Mouse (Mus musculus) midbrain, embryonic 11.5 days (tissue): Measurements from ENCODE around the gene Bhmt. TPM values are rescaled to one million over a fixed set of nuclear protein-coding genes. Genes with fewer than 3 reads are reported as not detected.

Source experiments
- ATAC-seq: fragments of 200-750 bp; cut with Nextera tagmentation; 2 replicates; pipeline ENCODE4 v1.8.0; 2017; ENCODE audit warnings: moderate TSS enrichment, moderate library complexity; ENCODE audit not compliant: low FRiP score
- DNase-seq: peaks from one replicate; pipeline ENCODE4 v3.0.0; 2015; ENCODE audit warnings: low spot score; ENCODE audit errors: missing footprints
- H3K27ac ChIP-seq: fragments of 300-500 bp; sonication (generic); 2 replicates; pipeline ENCODE4 v1.5.1; 2014; ENCODE audit warnings: low read depth, low read length
- H3K27me3 ChIP-seq: fragments of 300-500 bp; sonication (generic); 2 replicates; pipeline ENCODE4 v1.6.1; 2014; ENCODE audit warnings: mild to moderate bottlenecking, low read length, moderate library complexity, mixed read lengths; ENCODE audit not compliant: control insufficient read depth, insufficient read depth
- H3K36me3 ChIP-seq: fragments of 300-500 bp; sonication (generic); 2 replicates; pipeline ENCODE4 v1.6.1; 2014; ENCODE audit warnings: mild to moderate bottlenecking, low read length, moderate library complexity, mixed read lengths; ENCODE audit not compliant: control insufficient read depth, insufficient read depth
- H3K4me1 ChIP-seq: fragments of 300-500 bp; sonication (generic); 2 replicates; pipeline ENCODE4 v1.6.1; 2014; ENCODE audit warnings: low read length; ENCODE audit not compliant: control insufficient read depth, insufficient read depth
- H3K4me2 ChIP-seq: fragments of 300-500 bp; sonication (generic); 2 replicates; pipeline ENCODE4 v1.6.1; 2014; ENCODE audit warnings: mild to moderate bottlenecking, moderate library complexity
- H3K4me3 ChIP-seq: fragments of 300-500 bp; sonication (generic); 2 replicates; pipeline ENCODE4 v1.5.1; 2014; ENCODE audit warnings: low read depth, low read length
- H3K9ac ChIP-seq: fragments of 300-500 bp; sonication (generic); 2 replicates; pipeline ENCODE4 v1.6.1; 2014; ENCODE audit warnings: low read length
- H3K9me3 ChIP-seq: fragments of 300-500 bp; sonication (generic); 2 replicates; pipeline ENCODE4 v1.6.1; 2016; ENCODE audit warnings: low read length; ENCODE audit not compliant: control insufficient read depth
- WGBS: fragments of 180-500 bp; shearing (Covaris S2); extraction: QIAGEN DNeasy Blood & Tissue Kit; methylation state at CpG from one replicate; pipeline ENCODE4 v1.1.7; 2014; 5-methylcytosine and 5-hydroxymethylcytosine counted together
- polyA plus RNA-seq: library from polyadenylated mRNA; unstranded; fragments of >200 nt; fragmentation: Nextera tagmentation; extraction: Ambion mirVana; gene quantifications from 2 replicates; pipeline ENCODE4 v1.2.1, GENCODE M21; 2014

The Bhmt gene
- polyA plus RNA-seq: 0.10 TPM in 1 of 2 replicates, not detected in the other

- Histone ChIP-seq H3K27ac (no peak within 1 kb of the TSS), H3K9me3 (no peaks in the 10 kb centered on the region), H3K4me3 (no peak within 1 kb of the TSS), H3K9ac (no peak within 1 kb of the TSS), H3K4me1 (no peaks in the 10 kb centered on the region), H3K36me3 (no peaks in the 10 kb centered on the region), H3K27me3 (no peaks in the 10 kb centered on the region), H3K4me2 (no peak within 1 kb of the TSS)
- no peak for ATAC-seq
- DNase-seq: no peak
- 71% methylated on average over 19 of the region's 19 CpGs for WGBS
These were observed at the start of gene Bhmt for GRCm38 (mm10) chr13:93637282-93638245. Gene Bhmt (minus strand): TSS chr13:93637961.

DNA sequence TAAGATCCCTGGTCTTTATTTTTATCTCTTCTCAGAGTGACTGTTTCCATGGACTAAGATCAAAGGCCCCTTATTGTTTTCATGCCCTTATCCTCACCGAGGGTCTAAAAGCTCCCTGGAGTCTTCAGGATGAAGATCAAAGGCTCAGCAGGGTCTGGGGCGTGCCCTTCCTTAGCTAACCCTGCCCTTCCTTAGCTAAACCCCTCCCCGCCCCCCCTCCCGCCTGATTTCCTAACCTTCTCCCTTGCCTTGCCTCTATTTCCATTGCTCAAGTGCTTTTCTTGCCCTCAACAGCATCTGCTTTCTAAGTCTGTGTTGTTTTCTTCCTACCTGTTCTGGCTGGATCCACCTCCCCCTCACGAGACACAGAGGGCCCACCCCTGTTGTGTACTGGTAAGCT, 49.6 kb upstream of the Bhmt start:
- H3K36me3 ChIP-seq: no peaks in the 10 kb centered on the region
- ATAC-seq: peak; percentile 54; the same call in 1 of the 2 replicates
- 3% methylated on average over 5 of the region's 5 CpGs for WGBS

GRCm38 (mm10) chr13:93685226-93685625, 47.5 kb upstream of the Bhmt start:
- Histone ChIP-seq H3K4me2 (no peak overlapping the region), H3K36me3 (no peaks in the 10 kb centered on the region), H3K9me3 (no peaks in the 10 kb centered on the region), H3K9ac (no peak overlapping the region), H3K27me3 (no peaks in the 10 kb centered on the region), H3K4me3 (no peak overlapping the region), H3K27ac (no peak overlapping the region), H3K4me1 (peaks cover 3% of the 10 kb centered on the region)
- no peak for ATAC-seq
- WGBS: 71% methylated on average over 4 of the region's 4 CpGs
- DNase-seq: no peak

More for the DNA sequence above, 49.6 kb upstream of the Bhmt start:
- DNase-seq: peak; percentile 76
- Histone ChIP-seq H3K27ac (no peak overlapping the region), H3K9me3 (no peaks in the 10 kb centered on the region), H3K4me3 (no peak overlapping the region), H3K27me3 (no peaks in the 10 kb centered on the region), H3K9ac (no peak overlapping the region), H3K4me2 (no peak overlapping the region), H3K4me1 (peaks cover 3% of the 10 kb centered on the region)

DNA sequence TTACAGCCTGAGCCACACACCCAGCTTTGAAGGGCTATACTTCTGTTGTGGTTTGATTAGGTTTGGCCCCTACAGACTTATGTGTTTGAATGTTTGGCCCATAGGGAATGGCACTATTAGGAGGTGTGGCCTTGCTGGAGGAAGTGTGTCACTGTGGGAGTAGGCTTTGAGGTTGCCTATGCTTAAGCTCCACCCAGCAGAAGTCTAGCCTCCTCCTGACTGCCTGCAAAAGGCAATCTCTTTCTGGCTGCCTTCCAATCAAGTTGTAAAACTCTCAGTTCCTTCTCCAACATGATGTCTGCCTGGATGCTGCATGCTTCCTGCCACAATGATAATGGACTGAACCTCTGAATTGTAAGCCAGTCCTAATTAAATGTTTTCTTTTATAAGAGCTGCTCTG, 45.6 kb upstream of the Bhmt start:
- ATAC-seq: no peak

GRCm38 (mm10) chr13:93676864-93677263, 39.1 kb upstream of the Bhmt start:
- H3K4me1 ChIP-seq: no peaks in the 10 kb centered on the region
- 79% methylated on average over 9 of the region's 9 CpGs for WGBS
- H3K9ac ChIP-seq: no peak overlapping the region
- H3K27me3 ChIP-seq: peaks cover 4% of the 10 kb centered on the region; the same call in 1 of the 2 replicates
- H3K4me3 ChIP-seq: no peak overlapping the region
- ATAC-seq (no peak), DNase-seq (no peak)
- no peak overlapping the region for H3K4me2 ChIP-seq
- no peak overlapping the region for H3K27ac ChIP-seq
- no peaks in the 10 kb centered on the region for H3K9me3 ChIP-seq
- no peaks in the 10 kb centered on the region for H3K36me3 ChIP-seq

More for the DNA sequence above, 45.6 kb upstream of the Bhmt start:
- Histone ChIP-seq H3K4me2 (no peak overlapping the region), H3K36me3 (no peaks in the 10 kb centered on the region), H3K9me3 (no peaks in the 10 kb centered on the region), H3K27ac (no peak overlapping the region), H3K9ac (no peak overlapping the region), H3K4me3 (no peak overlapping the region), H3K27me3 (no peaks in the 10 kb centered on the region), H3K4me1 (peaks cover 3% of the 10 kb centered on the region)
- DNase-seq: no peak

DNA sequence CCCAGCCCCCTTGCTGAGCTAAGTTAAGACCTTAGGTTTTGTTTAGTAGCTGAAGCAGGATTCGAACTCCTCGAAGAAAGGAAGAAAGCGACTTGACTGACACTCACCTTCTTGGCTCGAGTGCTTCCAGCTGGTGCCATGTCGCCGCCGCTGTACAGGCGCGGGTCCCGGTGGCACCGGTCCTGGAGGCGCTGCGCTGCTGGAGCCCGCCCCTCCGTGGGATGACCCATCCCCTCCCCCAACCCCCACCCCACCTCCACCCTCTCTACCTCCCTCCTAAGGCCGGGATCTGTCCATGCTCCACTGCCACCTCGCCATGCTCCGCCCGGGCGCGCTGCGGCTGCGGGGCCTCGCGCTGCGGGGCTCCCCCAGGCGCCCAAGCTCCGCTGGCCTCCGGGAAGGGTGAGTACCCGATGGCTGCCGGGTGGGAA, 36.4 kb upstream of the Bhmt start, which contains the start of the genes Bhmt2 and Dmgdh:
TSS of gene Bhmt2 (minus strand) at position 172 of the 431 bp plus-strand sequence.
TSS of gene Dmgdh (plus strand) at position 303 of the 431 bp plus-strand sequence.
- H3K9ac ChIP-seq: no peak within 1 kb of the TSS
- no peaks in the 10 kb centered on the region for H3K4me1 ChIP-seq
- peaks cover 4% of the 10 kb centered on the region; the same call in 1 of the 2 replicates for H3K27me3 ChIP-seq
- peak within 1 kb of the TSS; percentile 33 for H3K4me2 ChIP-seq
- H3K36me3 ChIP-seq: no peaks in the 10 kb centered on the region
- H3K9me3 ChIP-seq: no peaks in the 10 kb centered on the region
- DNase-seq (no peak), ATAC-seq (peak; percentile 42; the same call in 1 of the 2 replicates)
- H3K27ac ChIP-seq: no peak within 1 kb of the TSS
- H3K4me3 ChIP-seq: peak within 1 kb of the TSS; percentile 7; the same call in 1 of the 2 replicates
- WGBS: 6% methylated on average over 24 of the region's 31 CpGs

- no peak overlapping the region for H3K4me3 ChIP-seq
- H3K27me3 ChIP-seq: peaks cover 4% of the 10 kb centered on the region; the same call in 1 of the 2 replicates
- H3K9ac ChIP-seq: no peak overlapping the region
- no peak for DNase-seq
- no peaks in the 10 kb centered on the region for H3K36me3 ChIP-seq
- H3K27ac ChIP-seq: no peak overlapping the region
- no peak overlapping the region for H3K4me2 ChIP-seq
- H3K9me3 ChIP-seq: no peaks in the 10 kb centered on the region
- H3K4me1 ChIP-seq: no peaks in the 10 kb centered on the region
- WGBS: 79% methylated on average over 2 of the region's 2 CpGs
- no peak for ATAC-seq
These were observed 35.5 kb upstream of the Bhmt start for GRCm38 (mm10) chr13:93673296-93673695.

GRCm38 (mm10) chr13:93672371-93672770, 34.6 kb upstream of the Bhmt start:
- ATAC-seq (no peak), DNase-seq (no peak)
- Histone ChIP-seq H3K4me1 (no peaks in the 10 kb centered on the region), H3K9me3 (no peaks in the 10 kb centered on the region), H3K27ac (no peak overlapping the region), H3K36me3 (no peaks in the 10 kb centered on the region), H3K27me3 (peaks cover 4% of the 10 kb centered on the region; the same call in 1 of the 2 replicates), H3K4me2 (no peak overlapping the region), H3K4me3 (no peak overlapping the region), H3K9ac (no peak overlapping the region)
- WGBS: 91% methylated on average over 4 of the region's 4 CpGs

DNA sequence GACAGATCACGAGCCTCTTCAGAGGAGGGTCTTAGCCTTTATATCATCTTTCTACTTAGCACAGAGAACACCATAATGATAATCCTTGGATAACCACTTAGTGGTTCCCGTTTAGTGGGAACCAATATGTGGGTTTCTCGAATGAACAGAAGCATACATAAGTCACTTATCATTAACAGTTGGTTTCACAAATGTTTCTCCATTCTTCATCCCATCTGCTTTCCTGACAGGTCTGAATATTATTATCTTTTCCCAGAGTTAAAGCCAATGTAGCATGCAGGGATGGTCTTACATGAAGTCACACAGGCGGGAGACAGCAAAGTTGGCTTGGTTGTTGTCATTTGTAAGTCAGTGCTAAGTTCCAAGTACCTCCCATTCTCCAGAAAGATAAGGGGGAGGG, 29.8 kb upstream of the Bhmt start:
- no peak overlapping the region for H3K9ac ChIP-seq
- WGBS: 89% methylated on average over 4 of the region's 4 CpGs

More for the DNA sequence above, 29.8 kb upstream of the Bhmt start:
- H3K27ac ChIP-seq: no peak overlapping the region
- H3K9me3 ChIP-seq: no peaks in the 10 kb centered on the region
- H3K4me3 ChIP-seq: no peak overlapping the region
- no peak for ATAC-seq
- no peaks in the 10 kb centered on the region for H3K4me1 ChIP-seq
- H3K4me2 ChIP-seq: no peak overlapping the region
- no peaks in the 10 kb centered on the region for H3K27me3 ChIP-seq
- no peak for DNase-seq
- H3K36me3 ChIP-seq: no peaks in the 10 kb centered on the region
